Mouse (Mus musculus) kidney, adult 8-10 months (tissue): ENCODE data around the gene Ryr1.

Source experiments
- DNase-seq, 2 experiments: peaks; one replicate each; pipeline ENCODE4 v3.0.0; 2022

Gene Ryr1

DNA sequence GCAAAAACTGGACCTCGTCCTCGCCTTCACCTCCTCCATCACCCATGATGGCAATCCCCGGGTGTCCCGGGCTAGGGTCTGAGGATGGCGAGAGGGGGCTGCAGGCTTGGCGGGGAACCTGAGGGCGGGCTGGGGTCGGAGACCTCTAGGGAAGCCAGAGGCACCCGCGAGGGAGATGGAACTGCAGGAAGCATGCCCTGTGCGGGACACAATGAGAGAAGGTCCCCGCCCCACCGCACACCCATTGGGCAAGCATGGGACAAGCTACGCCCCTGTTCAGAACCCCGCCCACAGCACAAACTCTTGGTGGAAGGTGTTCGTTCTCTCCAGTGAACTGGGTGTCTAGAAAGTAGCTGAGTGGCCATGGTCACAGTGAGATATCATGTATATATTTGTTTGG lies at the start of gene Ryr1:
Gene Ryr1 (minus strand): TSS at position 210 of the 400 bp plus-strand sequence.
- DNase-seq, result peak; percentile 11 to 30

DNA sequence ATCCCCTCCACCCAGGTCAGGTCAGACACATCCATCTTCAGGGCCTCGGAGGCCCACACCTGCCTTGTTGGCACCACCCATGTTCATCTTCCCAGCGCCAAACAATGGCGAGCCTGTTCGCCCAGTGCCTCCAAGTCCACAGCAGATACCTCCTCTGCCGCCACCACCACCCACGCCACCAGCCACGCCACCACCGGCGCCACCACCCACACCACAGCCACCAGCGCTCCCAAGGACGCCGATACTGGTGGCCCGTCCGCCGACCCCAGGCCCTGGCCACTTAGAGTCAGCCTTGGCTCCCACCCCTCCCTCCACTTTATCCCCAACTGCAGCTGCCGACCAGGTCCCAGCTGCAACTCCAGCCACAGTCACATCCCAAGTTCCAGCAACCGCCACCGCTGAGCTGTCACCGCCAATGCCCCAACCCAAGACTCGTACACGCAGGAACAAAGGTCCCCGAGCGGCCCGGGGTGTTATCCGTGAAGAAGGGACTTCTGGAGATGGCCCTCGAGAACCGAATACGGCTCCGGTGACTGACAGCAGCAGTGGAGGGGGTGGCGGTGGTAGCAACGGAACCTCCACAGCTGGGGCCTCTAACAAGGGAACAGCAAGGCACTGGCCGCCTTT lies 47.5 kb upstream of the Ryr1 start:
- DNase-seq, result no peak

DNA sequence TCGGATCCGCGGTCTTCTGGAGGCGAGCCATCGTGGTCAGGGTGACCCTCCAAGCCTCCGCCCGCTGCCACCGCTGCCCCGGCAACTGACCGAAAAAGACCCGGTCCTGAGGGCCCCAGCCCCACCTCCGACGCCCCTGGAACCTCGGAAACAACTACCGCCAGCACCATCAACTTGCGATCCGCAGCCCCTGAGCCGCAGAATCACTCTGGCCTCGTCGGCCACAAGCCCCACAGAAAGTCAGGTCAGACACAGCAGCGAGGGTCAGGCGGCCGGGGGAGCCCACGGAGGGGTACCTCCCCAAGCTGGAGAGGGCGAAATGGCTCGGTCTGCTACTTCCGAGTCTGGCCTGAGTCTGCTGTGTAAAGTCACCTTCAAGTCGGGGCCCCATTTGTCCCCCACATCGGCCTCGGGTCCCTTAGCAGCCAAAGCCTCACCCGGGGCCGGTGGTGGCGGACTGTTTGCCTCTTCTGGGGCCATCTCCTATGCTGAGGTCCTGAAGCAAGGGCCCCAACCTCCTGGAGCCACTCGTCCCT lies 46.7 kb upstream of the Ryr1 start:
- DNase-seq, result no peak

- DNase-seq, result no peak
These were observed 46.0 kb upstream of the Ryr1 start for GRCm38 (mm10) chr7:29170755-29171561.

DNA sequence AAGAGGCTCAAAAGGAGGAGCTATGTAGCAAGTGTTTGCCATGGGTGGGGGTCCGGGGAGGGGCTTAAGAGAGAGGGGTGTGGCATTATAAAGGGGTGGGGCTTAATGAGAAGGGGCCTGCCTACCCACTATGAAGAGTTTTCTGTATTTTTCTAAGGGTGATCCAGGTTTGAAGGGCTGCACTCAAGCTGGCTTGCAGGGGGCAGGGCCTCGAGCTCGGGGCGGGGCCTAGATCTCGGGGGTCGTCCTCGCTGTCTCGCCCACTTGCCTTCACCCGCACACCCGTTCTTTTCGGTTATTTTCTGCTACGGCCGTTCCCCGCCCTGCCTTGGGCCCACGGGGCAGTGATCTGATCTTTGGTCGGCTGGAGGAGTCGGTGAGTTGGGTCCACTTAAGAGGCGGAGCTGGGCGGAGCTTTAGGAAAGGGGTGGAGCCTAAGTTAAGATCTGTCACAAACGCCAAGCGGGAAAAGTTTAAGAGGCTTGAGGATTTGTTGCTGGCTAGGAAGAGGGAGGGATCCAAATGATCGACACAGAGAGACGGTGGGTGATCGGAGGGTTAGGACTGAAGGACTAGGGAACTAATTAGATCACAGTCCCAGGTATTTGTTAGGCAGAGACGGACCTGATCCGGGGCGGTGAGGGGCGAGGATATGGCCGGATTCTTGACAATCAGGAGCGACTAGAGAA lies 45.2 kb upstream of the Ryr1 start, which contains the start of the genes Ggn and Spred3:
Gene Ggn (plus strand): TSS at position 145 of the 689 bp plus-strand sequence.
Gene Spred3 (minus strand): TSS at position 346 of the 689 bp plus-strand sequence.
- peak; percentile 87 to 93 for DNase-seq

DNA sequence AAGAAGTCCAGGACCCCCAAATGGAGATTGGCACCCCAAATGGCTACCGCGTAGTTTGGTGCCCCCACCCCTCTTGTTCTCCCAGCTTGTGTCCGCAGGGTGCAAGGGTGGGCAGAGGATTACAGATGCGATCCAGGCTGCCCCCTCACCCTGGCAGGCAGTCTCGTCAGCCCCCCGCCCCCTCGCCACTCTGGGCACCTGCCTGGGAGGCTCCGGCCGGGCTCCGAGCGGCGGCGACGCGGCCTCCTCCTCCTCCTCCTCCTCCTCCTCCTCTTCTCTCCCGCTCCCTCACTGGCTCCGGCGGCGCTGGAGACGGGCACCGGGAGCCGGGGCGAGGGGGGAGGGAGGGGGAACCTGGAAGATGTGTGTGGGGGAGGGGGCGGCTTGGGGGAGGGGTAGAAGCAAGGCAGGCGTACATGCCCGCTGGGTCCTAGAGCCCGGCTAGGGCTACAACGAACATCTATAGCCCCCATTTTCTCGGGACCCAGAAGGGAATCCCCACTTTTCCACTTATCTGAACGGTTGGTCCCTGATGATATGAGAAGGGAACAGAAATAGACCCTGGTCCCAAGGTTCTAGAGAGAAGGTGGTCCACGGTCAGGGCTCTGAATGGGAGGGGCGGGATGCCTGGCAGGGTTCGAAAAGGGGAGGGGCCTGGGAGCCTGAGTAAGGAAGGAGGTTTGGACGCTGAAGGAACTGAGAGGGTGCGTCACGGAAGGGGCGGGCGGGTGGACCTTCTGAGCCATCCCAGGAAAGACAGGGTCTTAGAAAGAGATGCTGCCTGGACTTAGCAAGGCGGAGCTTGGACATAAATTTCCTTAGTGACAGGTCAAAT lies 44.5 kb upstream of the Ryr1 start:
- DNase-seq, result peak; percentile 72 to 73

GRCm38 (mm10) chr7:29168791-29169230 lies 43.8 kb upstream of the Ryr1 start:
- DNase-seq, result no peak

DNA sequence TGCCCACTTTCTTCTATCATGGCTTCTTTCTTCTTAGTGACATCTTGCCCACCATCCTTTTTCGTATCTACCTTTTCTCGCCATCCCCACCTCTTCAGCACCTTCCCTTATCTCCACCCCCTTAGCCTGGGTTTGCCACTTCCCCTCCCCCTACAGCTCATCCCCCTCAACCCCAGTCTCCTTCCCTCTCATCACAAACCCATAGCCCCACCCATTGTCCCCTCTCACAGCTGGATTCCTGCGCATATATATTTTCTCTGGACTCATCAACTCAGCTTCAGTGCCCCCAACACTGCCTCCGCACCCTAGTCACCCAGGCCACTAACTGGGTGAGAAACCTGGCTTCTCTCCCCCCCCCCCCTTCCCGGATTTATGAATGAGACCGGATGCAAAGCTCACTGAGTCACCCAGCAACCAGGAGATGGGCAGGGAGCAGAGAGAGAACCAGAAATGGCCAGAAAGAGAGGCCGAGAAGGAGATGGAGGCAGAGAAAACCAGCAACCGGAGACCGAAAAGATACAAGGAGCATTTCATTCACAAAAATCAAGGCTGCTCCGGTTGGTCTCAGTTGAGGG lies 43.2 kb upstream of the Ryr1 start:
- DNase-seq, result no peak

DNA sequence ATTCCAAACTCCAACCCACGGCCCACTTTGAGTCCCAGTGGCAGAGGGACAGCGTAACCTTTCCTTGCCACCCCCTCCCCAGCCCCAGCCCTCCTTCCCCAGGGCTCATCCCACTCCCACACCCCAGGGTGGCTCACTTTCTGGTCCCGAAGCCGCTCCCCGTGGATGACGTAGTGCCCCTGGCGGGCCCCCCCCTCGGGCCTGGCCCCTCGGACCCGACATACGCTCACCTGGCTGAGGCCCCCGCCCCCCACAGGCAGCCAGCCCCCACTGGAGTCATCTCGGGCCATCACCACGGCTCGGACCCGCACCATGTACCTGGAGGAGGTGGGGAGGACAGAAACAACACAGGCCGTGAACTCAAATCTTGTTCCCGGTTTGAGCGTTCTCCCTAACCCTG lies 42.7 kb upstream of the Ryr1 start:
- DNase-seq, result no peak

- DNase-seq, result peak; percentile 76 to 77
These were observed 38.0 kb upstream of the Ryr1 start for GRCm38 (mm10) chr7:29162750-29163525.

DNA sequence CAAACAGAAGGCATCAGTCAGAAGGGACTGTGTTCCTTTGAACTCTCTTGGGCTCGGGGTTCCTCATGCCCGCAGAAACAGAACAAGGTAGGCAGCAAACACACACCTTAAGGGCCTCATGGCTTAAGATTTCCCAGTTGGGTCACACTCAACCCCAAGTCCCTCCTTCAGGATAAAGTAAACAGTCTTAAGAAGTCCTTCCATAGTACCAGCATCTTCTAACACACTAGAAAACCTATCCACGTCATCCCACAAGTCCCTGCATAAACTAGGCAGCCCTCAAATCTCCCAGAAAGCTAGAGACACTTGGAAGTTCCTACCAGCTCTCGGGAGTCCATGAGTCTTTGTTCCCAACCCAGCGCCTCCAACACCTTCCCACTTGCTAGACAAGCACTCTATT lies 37.3 kb upstream of the Ryr1 start:
- no peak for DNase-seq

GRCm38 (mm10) chr7:29158264-29158663 lies 33.3 kb upstream of the Ryr1 start:
- no peak for DNase-seq

DNA sequence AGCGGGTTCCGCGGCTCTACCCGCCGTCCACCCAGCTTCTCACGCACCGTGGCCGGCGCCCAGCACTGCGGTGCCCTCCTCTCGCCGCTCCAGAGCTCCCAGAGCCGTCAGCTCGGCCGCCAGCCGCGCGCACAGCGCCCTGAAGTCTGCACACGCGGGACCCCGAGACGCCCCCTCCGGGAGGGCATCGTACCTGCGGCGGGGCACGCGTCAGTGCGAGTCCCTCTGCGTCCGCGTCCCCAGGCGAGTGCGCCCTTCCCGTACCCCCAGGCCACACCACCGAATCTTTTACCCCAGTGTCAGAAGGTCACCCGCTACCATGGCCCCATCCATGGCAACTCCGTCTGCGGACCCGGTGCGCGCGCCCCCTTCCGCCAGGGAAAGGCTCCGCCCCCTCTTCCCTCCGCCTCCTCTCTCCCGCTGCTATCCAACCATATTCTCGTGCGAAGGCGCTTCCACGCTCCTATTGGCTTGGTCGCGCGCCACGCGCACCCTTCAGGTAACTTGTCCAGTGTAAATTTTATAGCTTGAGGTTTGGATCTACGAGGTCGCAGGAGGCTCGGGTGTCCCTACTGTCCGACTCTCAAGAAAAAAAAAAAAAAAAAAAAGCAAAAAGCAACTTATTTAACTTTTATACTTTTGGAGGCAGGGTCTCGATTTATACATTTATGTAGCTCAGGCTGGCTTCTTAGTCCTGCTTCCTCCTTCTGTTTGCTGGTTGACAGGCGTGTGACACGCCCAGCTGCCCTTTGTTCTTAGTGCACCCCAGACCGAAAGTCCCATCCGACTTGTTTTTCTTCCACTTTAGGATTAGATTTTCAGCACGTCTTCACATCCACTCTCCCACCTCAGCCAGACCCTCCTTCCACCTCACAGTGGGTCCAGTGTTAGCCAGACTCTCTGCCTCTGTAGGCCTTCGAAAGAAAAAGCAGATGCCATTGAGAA lies 31.1 kb upstream of the Ryr1 start, which contains the start of gene Fam98c:
Gene Fam98c (minus strand): TSS at position 397 of the 945 bp plus-strand sequence.
- peak; percentile 86 to 90 for DNase-seq

DNA sequence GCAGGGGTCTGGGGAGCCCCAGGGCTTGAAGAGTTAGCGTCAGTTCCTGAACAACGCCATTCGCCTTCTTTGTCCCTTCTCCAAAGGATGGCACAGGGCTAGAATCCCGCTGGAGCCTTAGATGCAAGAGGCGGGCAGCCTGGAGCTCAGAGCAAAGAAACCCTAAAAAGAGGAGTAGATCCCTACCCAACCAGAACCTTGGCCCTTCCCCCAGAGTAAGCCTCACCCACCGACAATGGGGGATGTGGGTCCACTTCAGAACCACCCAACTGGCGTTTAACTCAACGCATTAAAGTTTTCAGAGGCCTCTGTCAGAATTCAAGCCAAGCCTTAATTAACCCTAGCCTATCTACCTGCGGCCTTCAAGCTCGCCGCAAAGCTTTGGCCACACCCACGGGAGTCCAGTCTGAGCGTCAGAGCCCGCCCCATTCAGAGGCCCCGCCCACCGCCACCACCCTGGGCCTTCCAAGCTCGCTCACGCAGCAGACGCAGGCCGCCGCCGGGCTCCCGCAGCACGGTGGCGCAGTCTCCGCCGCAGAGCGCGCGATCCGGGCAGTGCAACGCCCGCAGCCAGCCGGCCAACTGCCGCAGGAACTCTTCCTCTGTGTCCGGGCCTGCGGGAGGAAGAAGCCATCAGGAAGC lies 30.3 kb upstream of the Ryr1 start:
- peak; percentile 88 to 90 for DNase-seq

DNA sequence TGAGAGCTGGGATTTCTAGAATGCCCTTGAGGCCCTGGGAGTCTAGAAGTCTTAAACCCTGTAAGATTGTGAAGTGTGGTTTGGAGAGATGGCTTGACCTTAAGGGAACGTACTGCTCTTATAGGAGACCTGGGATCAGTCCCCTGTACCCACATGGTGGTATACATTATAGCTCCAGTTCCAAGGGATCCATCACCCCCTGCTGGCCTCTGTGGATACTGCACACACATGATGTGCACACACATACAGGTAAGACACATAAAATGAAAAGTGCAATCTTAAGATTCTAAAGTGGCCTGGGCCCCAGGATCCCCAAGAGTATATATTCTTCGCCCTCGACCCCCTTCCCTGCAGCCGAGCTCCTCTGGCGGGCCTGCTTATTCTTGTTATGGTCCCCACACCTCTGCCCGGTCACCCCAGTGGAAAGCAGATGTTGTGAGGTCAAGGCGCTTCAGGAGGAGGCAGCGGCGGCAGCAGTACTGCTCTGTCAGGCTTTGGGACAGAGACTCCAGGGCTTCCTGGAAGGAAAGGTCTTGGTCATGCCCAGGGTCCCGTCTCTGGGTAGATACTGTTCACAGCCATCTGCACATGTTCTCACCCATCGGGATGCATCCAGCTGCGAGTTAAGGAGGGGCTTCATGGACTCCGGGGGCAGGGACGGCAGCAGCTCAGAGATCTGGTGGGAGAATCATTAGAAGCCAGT lies 29.2 kb upstream of the Ryr1 start:
- no peak for DNase-seq

- DNase-seq, result no peak
These were observed 26.5 kb upstream of the Ryr1 start for GRCm38 (mm10) chr7:29151486-29151885.

DNA sequence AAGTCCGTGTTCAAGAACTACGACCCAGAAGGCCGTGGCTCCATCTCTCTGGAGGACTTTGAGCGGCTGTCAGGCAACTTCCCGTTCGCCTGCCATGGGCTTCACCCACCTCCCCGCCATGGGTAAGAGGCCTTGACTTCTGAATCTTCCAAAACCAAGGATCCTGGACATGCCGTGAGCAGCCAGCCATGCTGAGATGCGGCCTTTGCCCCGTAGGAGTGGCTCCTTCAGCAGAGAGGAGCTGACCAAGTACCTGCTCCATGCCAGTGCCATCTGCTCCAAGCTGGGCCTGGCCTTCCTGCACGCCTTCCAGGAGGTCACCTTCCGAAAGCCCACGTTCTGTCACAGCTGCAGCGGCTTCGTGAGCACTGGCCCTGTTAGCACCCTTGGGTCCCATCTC lies 23.8 kb upstream of the Ryr1 start:
- peak; percentile 47 to 61 for DNase-seq

DNA sequence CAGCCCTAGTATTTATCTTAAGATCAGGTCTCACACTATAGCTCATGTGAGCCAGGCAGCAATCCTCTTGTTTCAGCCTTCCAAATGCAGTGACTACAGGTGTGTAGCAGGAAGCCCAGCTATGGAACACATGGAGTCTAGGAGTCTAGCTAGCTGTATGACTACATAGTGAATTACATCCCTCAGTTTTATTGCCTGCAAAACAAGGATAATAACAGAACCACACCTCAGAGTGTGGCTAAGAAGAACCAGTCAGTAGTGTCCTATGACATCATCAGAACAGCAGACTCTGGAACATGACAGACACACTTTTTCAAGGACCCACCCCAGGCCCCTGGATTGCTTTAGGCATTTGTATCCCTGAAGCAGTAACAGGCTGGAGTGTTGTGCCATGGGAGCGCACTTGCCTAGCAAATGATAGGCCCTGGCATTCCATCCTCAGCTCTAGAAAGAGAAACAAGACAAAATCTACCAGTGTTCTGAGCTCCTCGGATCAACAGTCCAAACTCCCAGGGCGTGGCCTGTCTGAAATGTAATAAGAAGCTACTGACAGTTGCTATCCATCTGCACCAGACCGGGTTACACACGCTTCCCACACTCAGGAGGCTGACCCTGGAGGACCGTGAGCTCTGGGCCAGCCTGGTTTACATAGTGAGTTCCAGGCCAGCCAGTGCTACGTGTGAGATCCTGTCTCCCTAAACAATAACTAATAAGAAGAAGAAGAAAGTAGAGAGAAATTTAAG lies 21.8 kb upstream of the Ryr1 start:
- no peak for DNase-seq
